Comparison of ENCODE assay signal across 10 mouse cellular contexts in the genomic region with DNA sequence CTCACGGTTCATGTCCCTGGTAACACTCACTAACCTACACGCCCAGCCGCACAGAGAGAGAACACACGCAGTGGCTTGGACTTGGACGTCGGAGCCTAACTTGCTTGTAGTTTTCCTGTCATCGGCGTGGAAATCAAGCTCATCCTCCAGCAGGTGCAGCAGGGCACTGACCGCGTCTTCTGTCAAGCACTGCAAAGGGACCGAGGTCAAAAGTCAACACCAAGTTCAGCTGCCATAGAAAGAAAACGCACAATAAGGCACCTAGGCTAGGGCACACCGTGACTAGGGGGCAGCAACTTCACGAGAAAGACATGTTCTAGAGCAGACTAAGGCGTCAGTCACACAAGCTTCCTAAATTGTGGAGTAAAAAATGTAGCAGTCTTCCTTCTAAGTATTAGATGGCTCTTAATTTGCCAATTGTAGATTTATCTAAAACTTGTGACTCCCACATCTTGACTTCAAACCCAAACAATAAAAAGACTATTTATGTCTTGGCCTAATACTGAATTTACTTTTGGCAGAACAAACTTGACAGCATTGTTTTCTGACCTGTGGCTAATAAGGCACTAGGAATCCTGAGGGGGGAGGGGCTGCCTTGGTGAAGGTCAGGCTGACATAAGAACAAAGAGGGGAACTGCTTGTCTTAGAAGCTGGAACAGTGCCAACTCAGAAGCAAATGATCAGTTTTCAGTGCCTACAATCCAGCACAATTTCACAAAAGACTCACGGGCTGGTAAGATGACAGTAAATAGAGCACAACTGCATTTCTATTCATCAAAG. TPM values are rescaled to one million over a fixed set of nuclear protein-coding genes. Genes with fewer than 3 reads are reported as not detected.
A peak's percentile ranks its signal among the peaks of the same experiment; 100 is the strongest.
DNase-seq lines count a peak whose midpoint lies in the region; TF ChIP-seq lines count a peak whose summit lies in the region.
"Had no signal": no experiment of that assay in that cellular context is flagged by ENCODE, and none has a peak within 500 bp of the region (broad histone marks: within the 10 kb centered on the region; RNA-seq: fewer than 3 reads in every experiment).

No protein-coding gene starts in this region.

- DNase-seq in lung, adult 18-20 months, result peak; percentile 72 to 81
- no peak for DNase-seq in lung, adult 2 months
- DNase-seq in heart, adult 18-20 months, result peak; percentile 63 to 82
- peak; percentile 57 to 66 for DNase-seq in kidney, adult 8-10 months
- peak; percentile 64 for DNase-seq in ovary, postnatal 36 days (ENCODE audit: low spot score)
- DNase-seq in thymus, postnatal 36 days, result no peak
- no peak for DNase-seq in frontal cortex, postnatal 36 days (ENCODE audit: low spot score in 2 of 2)
- no peak for DNase-seq in cerebellum, postnatal 36 days

- H3K4me1 ChIP-seq in lung, adult 2 months (ENCODE audit: control insufficient read depth, insufficient read depth, low read length), result peaks cover 8% of the 10 kb centered on the region
- H3K4me1 ChIP-seq: liver, embryonic 15.5 days had no signal

- 67% methylated on average over 16 of the region's 16 CpGs for WGBS in lung, adult 2 months

- TF ChIP-seq CTCF in lung, adult 2 months (IDR thresholded peaks at IDR 0.05; ENCODE audit: insufficient read depth, low read length), result no peak

- no peak overlapping the region for H3K4me3 ChIP-seq in lung, adult 2 months (replicated peaks; ENCODE audit: extremely low read depth, low read depth, low read length)
- H3K4me3 ChIP-seq: hindbrain, embryonic 12.5 days; liver, embryonic 15.5 days had no signal

- no peak for TF ChIP-seq POLR2A in lung, adult 2 months (IDR thresholded peaks at IDR 0.05; ENCODE audit: borderline replicate concordance, extremely low read depth, low read depth, low read length)

RNA-seq across cellular contexts. Expression of gene Zc3hc1, which starts 15.9 kb away (rescaled TPM):
- 13.8 TPM in 2 replicates for polyA plus RNA-seq in lung, adult 2 months (2012; rRNA removed)
- total RNA-seq in heart, adult 18-20 months (2021), result 10 to 100 TPM; 14.8 to 19.3 TPM

RNA-seq across cellular contexts. Expression of gene Klhdc10, which starts 26.7 kb away (rescaled TPM):
- 13.9 and 17.8 TPM in 2 replicates for polyA plus RNA-seq in lung, adult 2 months (2012; rRNA removed)
- total RNA-seq in heart, adult 18-20 months (2021), result 10 to 100 TPM; 42.6 to 42.8 TPM

Comparison
In these comparisons a context has a peak if more than half of its experiments do, and no peak if none do; other contexts are left out.
1. DNase-seq: peak in lung, adult 18-20 months (2 of 2), heart, adult 18-20 months (2 of 2), kidney, adult 8-10 months (2 of 2) and ovary, postnatal 36 days (single experiment); none in lung, adult 2 months (single experiment), thymus, postnatal 36 days (0 of 2), frontal cortex, postnatal 36 days (0 of 2) and cerebellum, postnatal 36 days (0 of 2).